Mouse (Mus musculus) neural tube, embryonic 13.5 days (tissue): Measurements from ENCODE around the gene Stat2. TPM values are rescaled to one million over a fixed set of nuclear protein-coding genes. Genes with fewer than 3 reads are reported as not detected.
"Not testable (repeated sequence)": the region's sequence is repeated elsewhere in the genome, so short reads cannot be mapped to it uniquely, and the experiment has no call there.

Experiments
- ATAC-seq: fragments of 200-750 bp; cut with Nextera tagmentation; 2 replicates; pipeline ENCODE4 v1.8.0; 2017; ENCODE audit warnings: low read depth, mild to moderate bottlenecking, moderate TSS enrichment, moderate library complexity
- H3K27ac ChIP-seq: fragments of 300-500 bp; sonication (generic); replicated peaks from 2 replicates; pipeline ENCODE4 v1.5.1; 2015; ENCODE audit warnings: moderate library complexity, mild to moderate bottlenecking, inconsistent platforms
- H3K27me3 ChIP-seq: fragments of 300-500 bp; sonication (generic); 2 replicates; pipeline ENCODE4 v1.6.1; 2015; ENCODE audit warnings: mild to moderate bottlenecking, inconsistent platforms
- H3K36me3 ChIP-seq: fragments of 300-500 bp; sonication (generic); 2 replicates; pipeline ENCODE4 v1.6.1; 2015; ENCODE audit warnings: mild to moderate bottlenecking, inconsistent platforms
- H3K4me1 ChIP-seq: fragments of 300-500 bp; sonication (generic); replicated peaks from 2 replicates; pipeline ENCODE4 v1.6.1; 2015; ENCODE audit warnings: inconsistent platforms
- H3K4me2 ChIP-seq: fragments of 300-500 bp; sonication (generic); 2 replicates; pipeline ENCODE4 v1.6.1; 2015; ENCODE audit warnings: inconsistent platforms, mild to moderate bottlenecking, moderate library complexity
- H3K4me3 ChIP-seq: fragments of 300-500 bp; sonication (generic); 2 replicates; pipeline ENCODE4 v1.5.1; 2015; ENCODE audit warnings: mild to moderate bottlenecking, inconsistent platforms
- H3K9ac ChIP-seq: fragments of 300-500 bp; sonication (generic); 2 replicates; pipeline ENCODE4 v1.6.1; 2015; ENCODE audit warnings: moderate library complexity, mild to moderate bottlenecking, inconsistent platforms
- H3K9me3 ChIP-seq: fragments of 300-500 bp; sonication (generic); 2 replicates; pipeline ENCODE4 v1.6.1; 2016; ENCODE audit warnings: inconsistent platforms
- WGBS: fragments of 180-500 bp; shearing (Covaris S2); methylation state at CpG from one replicate; pipeline ENCODE4 v1.1.7; 2015; 5-methylcytosine and 5-hydroxymethylcytosine counted together
- polyA plus RNA-seq: library from polyadenylated mRNA; unstranded; fragments of >200 nt; fragmentation: Nextera tagmentation; extraction: Ambion mirVana; gene quantifications from 2 replicates; pipeline ENCODE4 v1.2.1, GENCODE M21; 2015

Stat2 gene
- polyA plus RNA-seq, 1 experiment from 2014 or later: 23.7 TPM

DNA sequence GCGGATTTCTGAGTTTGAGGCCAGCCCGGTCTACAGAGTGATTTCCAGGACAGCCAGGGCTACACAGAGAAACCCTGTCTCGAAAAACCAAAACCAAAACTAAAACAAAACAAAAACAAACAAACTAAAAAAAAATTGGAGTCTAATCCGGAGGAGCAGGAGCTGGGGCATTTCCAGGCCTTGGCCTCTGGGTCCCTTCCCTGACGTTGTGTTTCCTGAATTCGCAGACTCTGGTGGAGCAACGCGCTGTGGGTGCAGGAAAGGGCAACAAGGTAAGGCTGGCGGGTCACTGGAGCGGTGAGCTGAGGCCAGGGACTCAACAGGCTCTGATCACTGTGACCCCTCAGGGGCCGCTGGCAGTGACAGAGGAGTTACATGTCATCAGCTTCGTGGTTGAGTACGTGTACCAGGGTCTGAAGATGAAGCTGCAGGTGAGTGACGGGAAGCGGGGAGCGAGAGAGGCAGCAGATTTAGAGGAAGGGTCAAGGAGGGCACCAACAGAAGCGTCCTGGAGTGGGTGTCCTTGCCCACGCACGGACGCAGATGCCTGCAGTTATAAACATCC lies 12.6 kb downstream of the Stat2 start:
- Histone ChIP-seq H3K4me3 (no peak overlapping the region), H3K36me3 (peaks cover 84% of the 10 kb centered on the region), H3K27me3 (no peaks in the 10 kb centered on the region), H3K4me2 (no peak overlapping the region), H3K9ac (no peak overlapping the region), H3K27ac (no peak overlapping the region), H3K9me3 (no peaks in the 10 kb centered on the region), H3K4me1 (no peaks in the 10 kb centered on the region)
- 90% methylated on average over 20 of the region's 20 CpGs for WGBS
- no peak for ATAC-seq

GRCm38 (mm10) chr10:128283604-128284579 lies 13.5 kb downstream of the Stat2 start:
- Histone ChIP-seq H3K9me3 (no peaks in the 10 kb centered on the region), H3K9ac (no peak overlapping the region), H3K4me3 (no peak overlapping the region), H3K4me1 (no peaks in the 10 kb centered on the region), H3K4me2 (no peak overlapping the region), H3K27me3 (no peaks in the 10 kb centered on the region), H3K36me3 (peaks cover 83% of the 10 kb centered on the region), H3K27ac (no peak overlapping the region)
- peak; percentile 50; the same call in 1 of the 2 replicates for ATAC-seq
- WGBS: 65% methylated on average over 31 of the region's 31 CpGs

GRCm38 (mm10) chr10:128290594-128290993 lies 20.2 kb downstream of the Stat2 start:
- not testable (repeated sequence) for ATAC-seq, H3K9ac ChIP-seq, H3K4me1 ChIP-seq, H3K4me3 ChIP-seq, H3K27ac ChIP-seq, H3K27me3 ChIP-seq, H3K9me3 ChIP-seq, H3K4me2 ChIP-seq
- H3K36me3 ChIP-seq: peaks cover 56% of the 10 kb centered on the region
- WGBS: 73% methylated on average over 1 of the region's 1 CpGs

DNA sequence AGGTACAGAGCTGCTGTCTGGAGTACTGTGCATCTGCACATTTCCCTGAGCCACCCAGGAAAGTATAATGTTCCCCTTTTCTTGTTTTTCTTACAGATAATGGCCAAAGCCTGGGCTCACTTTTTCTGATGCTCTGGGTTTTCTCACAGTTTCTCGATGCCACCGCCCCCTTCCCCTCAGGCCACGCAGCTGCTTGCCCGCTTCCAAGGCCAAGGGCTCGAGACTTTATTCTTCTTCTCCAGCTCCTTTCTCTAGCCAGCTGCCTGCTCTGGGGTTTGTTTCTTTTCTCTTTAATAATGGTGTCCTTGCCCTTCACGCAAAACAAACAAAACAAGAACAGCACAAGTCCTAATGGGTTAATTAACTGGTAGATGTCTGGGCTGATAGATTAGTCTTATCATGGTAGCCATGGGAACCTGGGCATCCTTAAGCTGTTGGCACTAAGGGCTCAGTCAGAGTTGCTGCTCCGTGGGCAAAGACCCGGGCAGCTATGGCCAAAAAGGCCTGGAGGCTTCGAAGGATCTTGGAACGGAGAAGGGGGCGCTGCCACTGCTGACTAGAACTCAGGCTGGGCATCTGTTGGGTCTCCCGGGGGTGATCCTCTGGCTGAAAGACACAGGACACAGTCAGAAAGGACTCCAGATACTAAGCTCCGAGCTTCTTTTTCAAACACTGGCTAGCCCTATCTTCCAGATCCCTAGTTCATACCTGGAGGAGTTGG lies 26.2 kb downstream of the Stat2 start:
- Histone ChIP-seq H3K4me1 (peaks cover 17% of the 10 kb centered on the region), H3K4me2 (no peak overlapping the region), H3K36me3 (peaks cover 14% of the 10 kb centered on the region), H3K27me3 (no peaks in the 10 kb centered on the region), H3K27ac (no peak overlapping the region), H3K9me3 (no peaks in the 10 kb centered on the region), H3K4me3 (no peak overlapping the region), H3K9ac (0 out of 2 replicates have a peak overlapping the region, but pooled peaks have one; percentile 26)
- 64% methylated on average over 13 of the region's 13 CpGs for WGBS
- ATAC-seq: no peak

- no peaks in the 10 kb centered on the region for H3K9me3 ChIP-seq
- no peak overlapping the region for H3K4me3 ChIP-seq
- no peak overlapping the region for H3K4me2 ChIP-seq
- H3K36me3 ChIP-seq: peaks cover 7% of the 10 kb centered on the region
- no peak for ATAC-seq
- WGBS: 80% methylated on average over 4 of the region's 4 CpGs
- H3K27me3 ChIP-seq: no peaks in the 10 kb centered on the region
- H3K9ac ChIP-seq: no peak overlapping the region
- H3K27ac ChIP-seq: no peak overlapping the region
- peaks cover 19% of the 10 kb centered on the region for H3K4me1 ChIP-seq
These were observed 26.9 kb downstream of the Stat2 start for GRCm38 (mm10) chr10:128297221-128297620.

GRCm38 (mm10) chr10:128297622-128298021 lies 27.3 kb downstream of the Stat2 start:
- ATAC-seq: no peak
- no peak overlapping the region for H3K9ac ChIP-seq
- 71% methylated on average over 11 of the region's 11 CpGs for WGBS
- H3K36me3 ChIP-seq: peaks cover 3% of the 10 kb centered on the region; the same call in 1 of the 2 replicates
- H3K27me3 ChIP-seq: no peaks in the 10 kb centered on the region
- H3K4me1 ChIP-seq: peaks cover 23% of the 10 kb centered on the region
- H3K4me2 ChIP-seq: no peak overlapping the region
- H3K27ac ChIP-seq: no peak overlapping the region
- H3K9me3 ChIP-seq: no peaks in the 10 kb centered on the region
- H3K4me3 ChIP-seq: no peak overlapping the region

DNA sequence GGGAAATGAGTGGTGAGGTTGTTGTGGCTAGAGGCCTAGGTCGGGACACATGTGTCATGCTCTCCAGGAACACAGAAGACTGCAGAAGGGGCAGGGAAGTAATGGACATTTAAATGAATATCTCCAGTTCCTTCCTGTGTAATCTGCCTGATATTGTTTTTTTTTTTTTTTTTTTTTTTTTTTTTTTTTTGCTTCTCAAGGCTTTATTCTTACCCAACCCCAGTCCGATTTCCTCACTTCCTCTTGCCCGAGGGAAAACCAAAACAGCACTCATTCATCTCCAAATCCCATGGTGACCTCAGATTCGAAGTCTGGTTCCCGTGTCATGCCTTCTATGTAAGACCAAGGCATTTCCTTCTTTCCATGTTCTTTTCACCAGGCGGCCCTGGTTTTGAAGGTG lies 27.9 kb downstream of the Stat2 start:
- Histone ChIP-seq H3K4me2 (no peak overlapping the region), H3K27me3 (no peaks in the 10 kb centered on the region), H3K9ac (no peak overlapping the region), H3K4me1 (peaks cover 23% of the 10 kb centered on the region), H3K36me3 (no peaks in the 10 kb centered on the region), H3K9me3 (no peaks in the 10 kb centered on the region), H3K27ac (no peak overlapping the region), H3K4me3 (no peak overlapping the region)
- ATAC-seq: no peak
- 72% methylated on average over 6 of the region's 6 CpGs for WGBS

DNA sequence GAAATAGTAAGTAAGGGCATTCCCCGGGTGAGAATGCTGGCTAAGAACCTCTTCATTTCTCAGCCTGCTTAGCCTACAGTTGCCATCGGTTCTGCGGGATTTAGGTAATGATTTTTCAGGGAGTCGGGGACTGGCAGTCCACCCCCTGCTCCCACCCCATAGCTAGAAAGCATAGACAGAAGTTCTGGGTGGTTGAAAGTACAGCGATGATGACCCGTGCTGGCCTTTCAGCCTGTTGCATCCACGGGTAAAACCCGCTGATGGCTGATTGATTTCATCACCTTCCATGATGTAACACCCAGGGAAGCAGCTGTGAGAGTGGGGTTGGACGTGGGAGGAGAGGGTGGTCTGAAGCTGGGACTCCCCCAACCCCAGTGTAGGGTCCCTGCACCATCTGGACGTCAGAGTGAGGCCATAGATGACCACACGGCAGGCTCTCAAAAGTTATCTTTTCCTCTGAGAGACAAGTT lies 28.4 kb downstream of the Stat2 start, which contains the start of gene Il23a:
Gene Il23a (minus strand): TSS at position 51 of the 470 bp plus-strand sequence.
- 83% methylated on average over 11 of the region's 11 CpGs for WGBS

DNA sequence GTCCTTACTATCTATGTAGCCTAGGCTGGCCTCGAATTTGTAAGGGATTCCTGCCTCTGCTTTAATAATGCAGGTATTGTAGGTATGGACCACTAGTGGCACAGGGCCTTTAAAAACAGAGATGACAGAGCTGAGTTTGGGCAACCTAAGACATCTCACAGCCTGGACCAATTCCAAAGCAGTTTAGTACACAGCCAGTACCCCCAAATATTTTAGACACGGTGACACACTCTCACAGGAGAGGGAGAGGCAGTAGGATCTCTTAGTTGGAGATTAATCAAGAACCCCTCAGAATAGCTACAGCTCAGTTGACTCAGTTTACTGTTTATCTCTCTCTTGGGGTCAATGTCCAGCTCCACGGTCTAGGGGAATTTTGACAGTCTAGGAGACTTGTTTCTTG lies 32.0 kb downstream of the Stat2 start:
- Histone ChIP-seq H3K4me1 (peaks cover 24% of the 10 kb centered on the region), H3K36me3 (0 out of 2 replicates have a peak, but pooled peaks cover 12% of the 10 kb centered on the region), H3K27me3 (no peaks in the 10 kb centered on the region), H3K4me3 (peak overlapping the region; percentile 59), H3K27ac (peak overlapping the region; percentile 94), H3K9ac (peak overlapping the region; percentile 91), H3K9me3 (no peaks in the 10 kb centered on the region), H3K4me2 (peak overlapping the region; percentile 68)
- no peak for ATAC-seq
- 35% methylated on average over 3 of the region's 3 CpGs for WGBS

More for the DNA sequence above, 28.4 kb downstream of the Stat2 start, which contains the start of gene Il23a:
- no peaks in the 10 kb centered on the region for H3K9me3 ChIP-seq
- no peak within 1 kb of the TSS for H3K27ac ChIP-seq
- no peak within 1 kb of the TSS for H3K9ac ChIP-seq
- ATAC-seq: no peak
- no peaks in the 10 kb centered on the region for H3K27me3 ChIP-seq
- no peaks in the 10 kb centered on the region for H3K36me3 ChIP-seq
- peaks cover 25% of the 10 kb centered on the region for H3K4me1 ChIP-seq
- no peak within 1 kb of the TSS for H3K4me2 ChIP-seq
- H3K4me3 ChIP-seq: no peak within 1 kb of the TSS

DNA sequence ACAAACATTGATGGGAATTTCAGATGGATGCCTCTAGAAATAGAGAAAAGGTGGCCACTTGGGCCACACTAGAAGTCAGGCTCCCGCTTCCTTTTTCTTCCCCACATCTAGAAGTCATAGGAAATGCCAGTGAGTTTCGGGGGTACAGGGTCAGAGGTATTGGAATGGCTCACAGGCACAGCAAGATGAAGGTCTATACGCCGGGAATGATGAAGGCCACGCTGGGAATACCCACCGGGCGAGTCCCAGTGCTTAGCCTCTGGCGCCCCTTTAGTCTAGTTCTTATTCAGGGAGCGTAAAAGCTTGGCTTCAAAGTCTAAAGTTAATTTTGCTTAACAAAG lies 32.4 kb downstream of the Stat2 start:
- no peaks in the 10 kb centered on the region for H3K27me3 ChIP-seq
- 0 out of 2 replicates have a peak, but pooled peaks cover 12% of the 10 kb centered on the region for H3K36me3 ChIP-seq
- peak overlapping the region; percentile 68 for H3K4me2 ChIP-seq
- H3K9me3 ChIP-seq: no peaks in the 10 kb centered on the region
- peak overlapping the region; percentile 94 for H3K27ac ChIP-seq
- H3K4me3 ChIP-seq: peak overlapping the region; percentile 59
- WGBS: under 1% methylated on average over 9 of the region's 9 CpGs
- H3K9ac ChIP-seq: peak overlapping the region; percentile 91
- ATAC-seq: peak; percentile 54
- H3K4me1 ChIP-seq: peaks cover 20% of the 10 kb centered on the region

DNA sequence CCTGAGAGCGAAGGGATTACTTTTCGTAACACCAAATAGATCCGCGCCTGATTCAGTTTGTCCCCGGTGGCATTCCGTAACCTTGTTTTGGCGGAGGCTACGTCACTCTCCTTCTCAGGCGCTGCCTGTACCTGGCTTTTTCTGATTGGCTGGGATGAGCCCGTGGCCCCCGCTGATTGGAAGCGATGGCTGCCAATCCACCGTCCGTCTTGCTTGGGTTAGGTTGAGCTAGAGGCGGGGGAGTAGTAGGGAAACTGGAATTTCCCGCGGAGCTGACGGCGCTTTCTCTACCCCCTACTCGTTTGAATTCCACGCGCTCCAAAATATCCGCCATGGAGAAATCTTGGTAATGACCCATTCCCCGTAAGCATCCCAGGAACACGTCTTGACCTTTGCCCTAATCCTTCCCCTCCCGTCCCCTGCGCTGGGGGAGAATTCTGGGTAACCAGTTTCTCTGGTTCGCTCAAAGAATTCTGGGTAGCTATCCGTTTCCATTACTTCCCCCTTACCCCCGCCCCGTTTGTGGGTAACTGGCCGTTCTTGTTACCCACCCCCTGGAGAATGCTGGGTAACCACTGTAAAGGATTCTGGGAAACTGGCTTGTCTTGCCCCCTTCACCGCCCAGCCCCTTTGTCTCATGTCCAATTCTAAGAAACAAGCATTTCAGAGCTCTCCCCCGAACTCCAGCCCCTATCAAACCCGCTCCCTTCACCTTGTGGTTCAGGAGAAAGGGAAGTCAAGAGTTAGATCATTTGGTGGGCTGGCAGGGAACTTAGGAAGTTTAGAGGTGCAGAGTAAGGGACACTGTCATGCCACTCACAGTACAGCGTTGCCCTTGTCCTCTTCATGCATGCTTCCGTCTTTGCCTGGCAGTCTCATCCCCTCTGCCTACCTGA lies 33.0 kb downstream of the Stat2 start, which contains the start of gene Pan2:
Gene Pan2 (plus strand): TSS at position 210 of the 896 bp plus-strand sequence.
- peak within 1 kb of the TSS; percentile 59 for H3K4me3 ChIP-seq
- H3K27ac ChIP-seq: peak within 1 kb of the TSS; percentile 94
- peak within 1 kb of the TSS; percentile 68 for H3K4me2 ChIP-seq
- H3K9ac ChIP-seq: peak within 1 kb of the TSS; percentile 91
- peaks cover 17% of the 10 kb centered on the region for H3K4me1 ChIP-seq
- no peaks in the 10 kb centered on the region for H3K9me3 ChIP-seq
- H3K36me3 ChIP-seq: peaks cover 18% of the 10 kb centered on the region
- 2% methylated on average over 37 of the region's 37 CpGs for WGBS
- peak; percentile 99 for ATAC-seq
- no peaks in the 10 kb centered on the region for H3K27me3 ChIP-seq
